Mouse (Mus musculus) megakaryocyte, embryonic 14.5 days (primary cell): ENCODE results near the gene Olfr1128. TPM values are rescaled to one million over a fixed set of nuclear protein-coding genes. Genes with fewer than 3 reads are reported as not detected.
"Not testable (repeated sequence)": the region's sequence is repeated elsewhere in the genome, so short reads cannot be mapped to it uniquely, and the experiment has no call there.

Experiments used
- H3K27me3 ChIP-seq: replicated peaks from 2 replicates; pipeline ENCODE3; 2012; ENCODE audit warnings: inconsistent platforms
- H3K36me3 ChIP-seq: replicated peaks from 2 replicates; pipeline ENCODE3; 2012; ENCODE audit warnings: low read length, inconsistent platforms, mixed read lengths
- H3K4me1 ChIP-seq: 2 replicates; pipeline ENCODE4 v1.6.1; 2012; ENCODE audit warnings: inconsistent platforms
- H3K4me3 ChIP-seq: replicated peaks from 2 replicates; pipeline ENCODE3; 2012; ENCODE audit warnings: moderate library complexity, mild to moderate bottlenecking, inconsistent platforms
- H3K9me3 ChIP-seq: 2 replicates; pipeline ENCODE4 v1.6.1; 2012; ENCODE audit warnings: inconsistent platforms
- FLI1 ChIP-seq: IDR thresholded peaks from 2 replicates; pipeline ENCODE4 v1.6.1; 2012; ENCODE audit warnings: low read length, inconsistent platforms, mixed read lengths
- GATA1 ChIP-seq: IDR thresholded peaks from 3 replicates; pipeline ENCODE4 v1.6.1; 2012; ENCODE audit warnings: mixed read lengths, low read length, inconsistent platforms, borderline replicate concordance
- polyA plus RNA-seq: library from polyadenylated mRNA; stranded (reverse); fragments of >175 nt; gene quantifications from 2 replicates; pipeline ENCODE4 v1.2.3, GENCODE M21; 2012; ENCODE audit warnings: low replicate concordance; ENCODE audit not compliant: insufficient read depth

The Olfr1128 gene
- not detected in 2 replicates for polyA plus RNA-seq

- Histone ChIP-seq H3K36me3 (no peaks in the 10 kb centered on the region), H3K9me3 (no peaks in the 10 kb centered on the region; the same call in 1 of the 2 replicates), H3K4me3 (no peak within 1 kb of the TSS), H3K27me3 (no peaks in the 10 kb centered on the region), H3K4me1 (no peaks in the 10 kb centered on the region)
- TF ChIP-seq GATA1, result no peak
- TF ChIP-seq FLI1, result no peak
These were observed at the start of gene Olfr1128 for GRCm38 (mm10) chr2:87545442-87545841. TSS of gene Olfr1128 (minus strand) at chr2:87545542.

GRCm38 (mm10) chr2:87573602-87574001 is 28.3 kb upstream of the Olfr1128 start, which contains the start of gene Olfr1129:
TSS of gene Olfr1129 (plus strand) at chr2:87573902.
- H3K36me3 ChIP-seq, H3K27me3 ChIP-seq, H3K4me3 ChIP-seq, H3K4me1 ChIP-seq, H3K9me3 ChIP-seq: not testable (repeated sequence)

- Histone ChIP-seq H3K36me3 (no peaks in the 10 kb centered on the region), H3K27me3 (no peaks in the 10 kb centered on the region), H3K9me3 (peaks cover 5% of the 10 kb centered on the region; the same call in 1 of the 2 replicates), H3K4me3 (no peak overlapping the region), H3K4me1 (no peaks in the 10 kb centered on the region)
- no peak for TF ChIP-seq FLI1
- TF ChIP-seq GATA1, result no peak
These were observed 10.5 kb downstream of the Olfr1128 start for GRCm38 (mm10) chr2:87534826-87535225.

GRCm38 (mm10) chr2:87531496-87531895 is 13.8 kb downstream of the Olfr1128 start, which contains the start of gene Olfr153:
TSS of gene Olfr153 (plus strand) at chr2:87531796.
- H3K4me3 ChIP-seq, result no peak within 1 kb of the TSS
- no peaks in the 10 kb centered on the region for H3K4me1 ChIP-seq
- peaks cover 5% of the 10 kb centered on the region; the same call in 1 of the 2 replicates for H3K9me3 ChIP-seq
- no peaks in the 10 kb centered on the region for H3K27me3 ChIP-seq
- no peaks in the 10 kb centered on the region for H3K36me3 ChIP-seq
- TF ChIP-seq FLI1 (no peak), GATA1 (no peak)

GRCm38 (mm10) chr2:87525899-87526616 is 19.3 kb downstream of the Olfr1128 start:
- H3K9me3 ChIP-seq, H3K4me1 ChIP-seq, H3K4me3 ChIP-seq, H3K27me3 ChIP-seq, H3K36me3 ChIP-seq: not testable (repeated sequence)

GRCm38 (mm10) chr2:87520651-87521050 is 24.7 kb downstream of the Olfr1128 start:
- Histone ChIP-seq H3K4me1 (no peaks in the 10 kb centered on the region), H3K36me3 (no peaks in the 10 kb centered on the region), H3K9me3 (peaks cover 16% of the 10 kb centered on the region), H3K4me3 (no peak overlapping the region), H3K27me3 (no peaks in the 10 kb centered on the region)
- TF ChIP-seq GATA1 (no peak), FLI1 (no peak)

- Histone ChIP-seq H3K36me3 (no peaks in the 10 kb centered on the region), H3K9me3 (peaks cover 18% of the 10 kb centered on the region), H3K27me3 (no peaks in the 10 kb centered on the region), H3K4me1 (no peaks in the 10 kb centered on the region), H3K4me3 (no peak overlapping the region)
- no peak for TF ChIP-seq GATA1
- no peak for TF ChIP-seq FLI1
These were observed 28.8 kb downstream of the Olfr1128 start for GRCm38 (mm10) chr2:87516581-87516980.

GRCm38 (mm10) chr2:87515457-87516060 is 29.8 kb downstream of the Olfr1128 start:
- no peaks in the 10 kb centered on the region for H3K36me3 ChIP-seq
- H3K4me3 ChIP-seq, result no peak overlapping the region
- TF ChIP-seq FLI1 (no peak), GATA1 (no peak)
- peaks cover 16% of the 10 kb centered on the region for H3K9me3 ChIP-seq
- no peaks in the 10 kb centered on the region for H3K27me3 ChIP-seq
- H3K4me1 ChIP-seq, result no peaks in the 10 kb centered on the region

- Histone ChIP-seq H3K9me3 (peaks cover 14% of the 10 kb centered on the region; the same call in 1 of the 2 replicates), H3K27me3 (no peaks in the 10 kb centered on the region), H3K36me3 (no peaks in the 10 kb centered on the region), H3K4me3 (no peak overlapping the region), H3K4me1 (no peaks in the 10 kb centered on the region)
- TF ChIP-seq GATA1 (no peak), FLI1 (no peak)
These were observed 30.3 kb downstream of the Olfr1128 start for GRCm38 (mm10) chr2:87515046-87515445.

- H3K9me3 ChIP-seq, result peaks cover 14% of the 10 kb centered on the region; the same call in 1 of the 2 replicates
- TF ChIP-seq FLI1, result no peak
- no peak for TF ChIP-seq GATA1
- H3K27me3 ChIP-seq, result no peaks in the 10 kb centered on the region
- no peaks in the 10 kb centered on the region for H3K4me1 ChIP-seq
- H3K4me3 ChIP-seq, result no peak within 1 kb of the TSS
- H3K36me3 ChIP-seq, result no peaks in the 10 kb centered on the region
These were observed 39.1 kb downstream of the Olfr1128 start, which contains the start of gene Pramel6 for GRCm38 (mm10) chr2:87506265-87506664. TSS of gene Pramel6 (plus strand) at chr2:87506565.

GRCm38 (mm10) chr2:87496993-87497392 is 48.3 kb downstream of the Olfr1128 start, which contains the start of gene Pramel7:
TSS of gene Pramel7 (minus strand) at chr2:87497093.
- H3K9me3 ChIP-seq, H3K4me1 ChIP-seq, H3K4me3 ChIP-seq, H3K36me3 ChIP-seq, H3K27me3 ChIP-seq: not testable (repeated sequence)

Other genes starting within 250 kb of the Olfr1128 start
- gene Olfr1118, start 238.0 kb downstream of the Olfr1128 start, polyA plus RNA-seq, result 0.43 TPM in 1 of 2 replicates, not detected in the other
- not detected in 2 replicates for gene Olfr1120, start 190.7 kb downstream of the Olfr1128 start, polyA plus RNA-seq
- gene Olfr1121, start 175.6 kb downstream of the Olfr1128 start, polyA plus RNA-seq, result not detected in 2 replicates
- not detected in 2 replicates for gene Olfr1122, start 159.7 kb downstream of the Olfr1128 start, polyA plus RNA-seq
- not detected in 2 replicates for gene Olfr1123, start 128.9 kb downstream of the Olfr1128 start, polyA plus RNA-seq
- gene Olfr1124, start 115.3 kb downstream of the Olfr1128 start, polyA plus RNA-seq, result not detected in 2 replicates
- not detected in 2 replicates for gene Olfr1126, start 91.6 kb downstream of the Olfr1128 start, polyA plus RNA-seq
- gene Pramel7, start 48.4 kb downstream of the Olfr1128 start, polyA plus RNA-seq, result not detected in 2 replicates
- gene Pramel6, start 39.0 kb downstream of the Olfr1128 start, polyA plus RNA-seq, result not detected in 2 replicates
- not detected in 2 replicates for gene Olfr153, start 13.7 kb downstream of the Olfr1128 start, polyA plus RNA-seq
- not detected in 2 replicates for gene Olfr1129, start 28.4 kb upstream of the Olfr1128 start, polyA plus RNA-seq
- gene Olfr1130, start 60.7 kb upstream of the Olfr1128 start, polyA plus RNA-seq, result not detected in 2 replicates
- gene Olfr1131, start 81.6 kb upstream of the Olfr1128 start, polyA plus RNA-seq, result not detected in 2 replicates
- not detected in 2 replicates for gene Olfr1132, start 92.0 kb upstream of the Olfr1128 start, polyA plus RNA-seq
- gene Olfr1133, start 101.8 kb upstream of the Olfr1128 start, polyA plus RNA-seq, result not detected in 2 replicates
- not detected in 2 replicates for gene Olfr1134, start 112.9 kb upstream of the Olfr1128 start, polyA plus RNA-seq
- gene Olfr1135, start 128.1 kb upstream of the Olfr1128 start, polyA plus RNA-seq, result not detected in 2 replicates
- gene Olfr1136, start 148.4 kb upstream of the Olfr1128 start, polyA plus RNA-seq, result not detected in 2 replicates
- 0.71 TPM in 1 of 2 replicates, not detected in the other for gene Olfr1137, start 167.6 kb upstream of the Olfr1128 start, polyA plus RNA-seq
- not detected in 2 replicates for gene Olfr1138, start 194.4 kb upstream of the Olfr1128 start, polyA plus RNA-seq
- not detected in 2 replicates for gene Olfr1140, start 198.2 kb upstream of the Olfr1128 start, polyA plus RNA-seq
- gene Olfr1141, start 208.4 kb upstream of the Olfr1128 start, polyA plus RNA-seq, result not detected in 2 replicates
- not detected in 2 replicates for gene Olfr152, start 233.9 kb upstream of the Olfr1128 start, polyA plus RNA-seq